Mouse (Mus musculus) hematopoietic multipotent progenitor cell, adult 10-12 weeks (in vitro differentiated cells): Measurements from ENCODE around the gene Cd8a. TPM values are rescaled to one million over a fixed set of nuclear protein-coding genes. Genes with fewer than 3 reads are reported as not detected.

Experiments used
- polyA plus RNA-seq: library from polyadenylated mRNA; stranded (reverse); fragments of >175 nt; gene quantifications from 2 replicates; pipeline ENCODE4 v1.2.3, GENCODE M21; 2012; ENCODE audit warnings: low replicate concordance

Gene Cd8a
- polyA plus RNA-seq: 4.7 and 10.0 TPM in 2 replicates

DNA sequence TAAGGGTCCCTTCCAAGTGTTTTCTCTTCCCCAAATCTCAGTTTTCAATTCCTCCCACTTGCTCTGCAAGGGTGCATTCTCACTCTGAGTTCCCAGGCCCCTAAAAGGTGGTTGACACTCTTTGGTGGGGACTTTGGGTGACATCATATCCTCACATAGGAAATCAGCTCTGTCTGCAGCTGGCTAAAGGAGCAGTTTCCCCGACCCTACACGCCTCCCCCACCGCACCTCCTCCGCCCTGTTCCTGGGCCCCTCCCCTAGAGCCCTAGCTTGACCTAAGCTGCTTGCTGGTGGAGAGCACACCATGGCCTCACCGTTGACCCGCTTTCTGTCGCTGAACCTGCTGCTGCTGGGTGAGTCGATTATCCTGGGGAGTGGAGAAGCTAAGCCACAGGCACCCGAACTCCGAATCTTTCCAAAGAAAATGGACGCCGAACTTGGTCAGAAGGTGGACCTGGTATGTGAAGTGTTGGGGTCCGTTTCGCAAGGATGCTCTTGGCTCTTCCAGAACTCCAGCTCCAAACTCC is at the start of gene Cd8a:
Gene Cd8a (plus strand): TSS at position 179 of the 527 bp plus-strand sequence.

Other genes with a start within 250 kb of the Cd8a start
- 0.62 and 1.6 TPM in 2 replicates for gene Thnsl2, start 229.0 kb upstream of the Cd8a start, polyA plus RNA-seq
- not detected in 2 replicates for gene Fabp1, start 173.6 kb upstream of the Cd8a start, polyA plus RNA-seq
- gene Krcc1, start 101.8 kb upstream of the Cd8a start, polyA plus RNA-seq: 71.4 and 95.0 TPM in 2 replicates
- gene Smyd1, start 51.2 kb upstream of the Cd8a start, polyA plus RNA-seq: 0.13 and 0.62 TPM in 2 replicates
- gene Cd8b1, start 50.6 kb upstream of the Cd8a start, polyA plus RNA-seq: 5.1 and 9.4 TPM in 2 replicates
- gene Rmnd5a, start 67.2 kb downstream of the Cd8a start, polyA plus RNA-seq: 9.2 and 12.8 TPM in 2 replicates
- gene Rnf103, start 120.5 kb downstream of the Cd8a start, polyA plus RNA-seq: 18.8 and 51.1 TPM in 2 replicates
- 13.2 and 32.9 TPM in 2 replicates for gene Chmp3, start 170.4 kb downstream of the Cd8a start, polyA plus RNA-seq